Mouse (Mus musculus) CD4-positive naive resting alpha-beta T cell, adult 57 days (primary cell): ENCODE results near the gene Syngr4. TPM values are rescaled to one million over a fixed set of nuclear protein-coding genes. Genes with fewer than 3 reads are reported as not detected.

ENCODE experiments used
- total RNA-seq: library from RNA; stranded (reverse); gene quantifications from one replicate; pipeline ENCODE4 v1.2.4, GENCODE M21; 2023

The Syngr4 gene
- total RNA-seq, result not detected

GRCm38 (mm10) chr7:45896517-45897257, at the start of gene Syngr4, which contains the start of gene Tmem143:
TSS of gene Syngr4 (minus strand) at chr7:45896714.
TSS of gene Tmem143 (plus strand) at chr7:45896941.

GRCm38 (mm10) chr7:45923762-45924428, 27.4 kb upstream of the Syngr4 start, which contains the start of gene Ccdc114:
TSS of gene Ccdc114 (plus strand) at chr7:45924072.

DNA sequence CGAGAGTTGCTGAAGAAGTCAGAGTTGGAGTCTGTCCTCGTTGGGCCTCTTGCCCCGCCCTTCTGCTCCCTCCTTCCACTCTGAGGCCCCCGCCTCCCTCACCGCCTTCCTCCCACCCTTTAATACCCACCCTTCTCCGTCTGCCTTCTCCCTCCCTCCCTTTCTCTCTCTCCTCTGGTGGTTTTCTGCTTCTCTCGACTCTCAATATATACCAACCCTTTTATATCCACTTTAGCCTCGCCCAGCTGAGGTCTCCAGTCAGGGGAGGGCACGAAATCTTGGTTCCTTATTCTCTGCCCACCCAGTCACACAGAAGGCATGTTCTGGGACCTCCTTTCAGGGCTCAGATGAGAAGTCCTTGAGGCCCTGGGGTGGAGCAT, 24.7 kb upstream of the Syngr4 start, which contains the start of gene Emp3:
Gene Emp3 (minus strand): TSS at position 163 of the 380 bp plus-strand sequence.

DNA sequence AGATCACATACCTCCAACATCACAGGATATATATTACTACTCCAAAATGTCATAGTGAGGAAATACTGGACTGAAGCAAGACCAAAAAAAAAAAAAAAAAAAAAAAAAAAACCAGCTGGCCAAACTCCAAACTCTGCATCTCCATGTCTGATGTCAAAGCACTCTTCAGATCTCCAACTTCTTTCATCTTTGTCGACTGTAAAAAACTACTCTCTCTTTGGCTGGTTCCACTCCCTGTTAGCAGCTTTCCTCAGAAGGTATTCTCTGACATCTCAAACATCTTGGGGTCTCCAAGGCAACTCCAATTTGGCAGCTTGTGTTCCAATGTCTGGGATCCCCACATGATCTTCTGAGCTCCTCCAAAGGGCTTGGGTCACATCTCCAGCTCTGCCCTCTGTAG, 18.2 kb downstream of the Syngr4 start, which contains the start of gene Grin2d:
Gene Grin2d (minus strand): TSS at position 101 of the 400 bp plus-strand sequence.

DNA sequence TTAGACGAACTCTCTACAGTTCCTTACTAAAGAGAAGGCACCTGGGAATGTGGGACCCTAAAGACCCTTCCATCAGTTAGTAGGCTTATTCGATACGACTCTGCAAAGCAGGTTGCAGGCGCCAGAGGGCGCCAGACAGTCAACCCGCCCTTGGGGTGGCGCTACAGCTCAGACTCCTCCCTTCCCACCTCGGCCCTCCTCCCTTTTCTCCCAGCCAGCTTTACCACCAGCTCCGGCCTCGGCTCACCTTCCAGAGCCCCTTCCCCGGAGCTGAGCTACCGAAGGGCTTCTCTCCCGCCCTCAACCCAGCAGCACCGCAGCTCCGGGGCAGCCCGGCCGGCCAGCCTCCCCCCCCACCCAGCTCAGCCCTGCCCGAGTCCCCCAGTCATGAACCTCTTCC, 23.9 kb downstream of the Syngr4 start, which contains the start of gene Kdelr1:
Gene Kdelr1 (plus strand): TSS at position 149 of the 400 bp plus-strand sequence.

Other genes with a start within 250 kb of the Syngr4 start
- gene Fut2, start 230.3 kb downstream of the Syngr4 start, total RNA-seq, result not detected
- 0.38 TPM for gene Ntn5, start 212.7 kb downstream of the Syngr4 start, total RNA-seq
- gene Sec1, start 202.3 kb downstream of the Syngr4 start, total RNA-seq, result not detected
- gene Car11, start 196.9 kb downstream of the Syngr4 start, total RNA-seq, result 12.3 TPM
- gene Dbp, start 191.6 kb downstream of the Syngr4 start, total RNA-seq, result 41.2 TPM
- gene Rpl18, start 181.3 kb downstream of the Syngr4 start, total RNA-seq, result 2,817 TPM
- 31.0 TPM for gene Sphk2, start 178.7 kb downstream of the Syngr4 start, total RNA-seq
- 2.5 TPM for gene Fam83e, start 175.5 kb downstream of the Syngr4 start, total RNA-seq
- not detected for gene Spaca4, start 170.9 kb downstream of the Syngr4 start, total RNA-seq
- 0.89 TPM for gene Lmtk3, start 113.0 kb downstream of the Syngr4 start, total RNA-seq
- gene Sult2b1, start 112.0 kb downstream of the Syngr4 start, total RNA-seq, result 1.9 TPM
- gene Cyth2, start 82.1 kb downstream of the Syngr4 start, total RNA-seq, result 127 TPM
- 1.8 TPM for gene Kcnj14, start 71.9 kb downstream of the Syngr4 start, total RNA-seq
- gene Grwd1, start 65.8 kb downstream of the Syngr4 start, total RNA-seq, result 31.7 TPM
- gene Kdelr1, start 23.9 kb downstream of the Syngr4 start, total RNA-seq, result 60.7 TPM
- 0.41 TPM for gene Grin2d, start 18.3 kb downstream of the Syngr4 start, total RNA-seq
- 9.2 TPM for gene Tmem143, start 227 bp upstream of the Syngr4 start, total RNA-seq
- 306 TPM for gene Emp3, start 24.7 kb upstream of the Syngr4 start, total RNA-seq
- 2.9 TPM for gene Ccdc114, start 27.4 kb upstream of the Syngr4 start, total RNA-seq
- gene Abcc6, start 133.6 kb upstream of the Syngr4 start, total RNA-seq, result not detected
- gene Nomo1, start 137.0 kb upstream of the Syngr4 start, total RNA-seq, result 38.3 TPM
- gene Kcnj11, start 204.1 kb upstream of the Syngr4 start, total RNA-seq, result not detected